Mouse (Mus musculus) C2C12 (cell line): Measurements from ENCODE around the gene Iqgap1.

Source experiments
- CTCF ChIP-seq: IDR thresholded peaks from one replicate; pipeline ENCODE4 v1.5.1; 2011; ENCODE audit not compliant: control insufficient read depth, insufficient read depth, insufficient read length
- MYOD1 ChIP-seq: IDR thresholded peaks from one replicate; pipeline ENCODE4 v1.6.1; 2011; ENCODE audit warnings: low read depth; ENCODE audit not compliant: control insufficient read depth, insufficient read length
- USF1 ChIP-seq: IDR thresholded peaks from one replicate; pipeline ENCODE4 v1.6.1; 2011; ENCODE audit warnings: low read depth, mild to moderate bottlenecking, control low read depth, moderate library complexity

- TF ChIP-seq CTCF (no peak), USF1 (no peak), MYOD1 (no peak)
Measured at GRCm38 (mm10) chr7:80823875-80824682, 1.7 kb downstream of the Iqgap1 start.
